Mouse (Mus musculus) liver, adult 2 months (tissue): ENCODE data around the gene Agr3.

ENCODE experiments used
- CTCF ChIP-seq: fragments of 200-500 bp; IDR thresholded peaks from 2 replicates; pipeline ENCODE4 v1.5.1; 2011; ENCODE audit warnings: low read depth, low read length, control low read depth
- POLR2A ChIP-seq: fragments of 200-500 bp; IDR thresholded peaks from 2 replicates; pipeline ENCODE4 v1.6.1; 2011; ENCODE audit warnings: low read length, control low read depth; ENCODE audit not compliant: insufficient read depth; ENCODE audit errors: extremely low read depth

- TF ChIP-seq CTCF (no peak), POLR2A (no peak)
Measured at GRCm38 (mm10) chr12:35977633-35978246, 52.3 kb downstream of the Agr3 start.
